Mouse (Mus musculus) left cerebral cortex, postnatal 36 days (tissue): ENCODE data around the gene Ocln. TPM values are rescaled to one million over a fixed set of nuclear protein-coding genes. Genes with fewer than 3 reads are reported as not detected.

Experiments used
- DNase-seq, 2 experiments: peaks; one replicate each; pipeline ENCODE4 v3.0.0; 2021 to 2022; ENCODE audit warnings: low spot score in 2 of 2, mixed read lengths in 1 of 2
- intact Hi-C: fragments of 180-260 bp; cut with DNase I; formaldehyde crosslinking; loops from one replicate; pipeline ENCODE4 v1.15.1; 2025
- total RNA-seq, 2 experiments: library from RNA; stranded (reverse); gene quantifications; 2 replicates each; pipeline ENCODE4 v1.2.3; 2021

Gene Ocln
- total RNA-seq, 2 experiments from 2014 or later: 8.2 to 8.5 TPM

DNA sequence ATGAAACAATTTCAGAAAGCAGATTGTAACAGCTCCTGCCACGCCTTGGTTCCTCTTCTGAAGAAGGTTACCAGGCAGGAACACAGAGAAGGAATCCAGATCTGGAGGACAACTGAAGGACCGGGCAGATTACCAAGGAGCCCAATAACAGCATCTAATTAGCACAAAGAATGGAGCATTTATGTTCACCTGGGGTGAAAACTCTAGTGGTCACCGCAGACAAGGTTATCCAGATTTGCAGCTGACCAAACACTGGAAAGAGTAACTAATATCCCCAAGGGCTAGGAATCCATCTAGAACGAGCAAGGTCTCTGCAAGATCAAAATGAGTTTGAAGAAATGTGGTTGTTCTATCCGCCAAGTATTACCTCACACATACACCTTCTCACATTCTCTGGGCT lies 5.2 kb downstream of the Ocln start:
- intact Hi-C loops: no loop called here
- DNase-seq: no peak

DNA sequence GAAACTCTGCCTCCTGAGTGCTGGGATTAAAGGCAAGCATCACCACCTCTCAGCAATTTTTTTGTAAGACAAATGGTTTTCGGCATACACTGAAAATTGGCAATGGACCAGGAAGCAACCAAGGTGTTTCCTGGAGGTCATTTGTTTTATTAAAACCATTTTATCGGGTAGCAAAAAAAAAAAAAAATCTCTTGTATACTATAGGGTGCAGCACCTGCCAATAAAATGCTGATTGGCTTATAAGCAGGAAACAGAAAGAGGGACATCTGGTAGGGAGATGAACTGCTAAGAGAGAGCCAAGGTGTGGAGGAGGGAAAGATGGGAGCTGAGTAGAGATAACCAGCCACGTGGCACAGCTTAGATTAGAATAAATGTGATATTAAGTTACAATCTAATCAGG lies 7.0 kb downstream of the Ocln start:
- DNase-seq: no peak
- intact Hi-C loops: no loop called here

DNA sequence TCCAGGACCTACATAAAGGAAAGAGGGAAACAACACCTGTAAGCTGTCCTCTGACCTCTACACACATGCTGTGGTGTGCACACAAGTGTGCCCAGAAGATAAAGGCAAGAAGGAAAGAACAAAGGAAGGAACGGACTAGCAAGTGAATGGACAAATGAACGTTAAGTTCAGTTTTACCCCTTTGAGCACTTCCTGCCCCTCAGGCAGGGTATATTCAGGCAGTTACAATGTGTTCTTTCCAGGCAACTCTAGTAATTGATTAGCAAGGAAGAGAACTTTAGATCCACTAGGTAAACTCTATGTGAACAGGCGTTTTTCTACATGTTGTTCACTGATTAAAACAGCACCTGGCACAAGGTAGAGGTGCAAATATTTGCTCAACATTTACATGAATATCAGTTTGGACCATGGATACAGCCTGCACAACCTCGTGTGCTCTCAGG lies 8.3 kb downstream of the Ocln start:
- no peak for DNase-seq
- intact Hi-C loops: no loop called here

DNA sequence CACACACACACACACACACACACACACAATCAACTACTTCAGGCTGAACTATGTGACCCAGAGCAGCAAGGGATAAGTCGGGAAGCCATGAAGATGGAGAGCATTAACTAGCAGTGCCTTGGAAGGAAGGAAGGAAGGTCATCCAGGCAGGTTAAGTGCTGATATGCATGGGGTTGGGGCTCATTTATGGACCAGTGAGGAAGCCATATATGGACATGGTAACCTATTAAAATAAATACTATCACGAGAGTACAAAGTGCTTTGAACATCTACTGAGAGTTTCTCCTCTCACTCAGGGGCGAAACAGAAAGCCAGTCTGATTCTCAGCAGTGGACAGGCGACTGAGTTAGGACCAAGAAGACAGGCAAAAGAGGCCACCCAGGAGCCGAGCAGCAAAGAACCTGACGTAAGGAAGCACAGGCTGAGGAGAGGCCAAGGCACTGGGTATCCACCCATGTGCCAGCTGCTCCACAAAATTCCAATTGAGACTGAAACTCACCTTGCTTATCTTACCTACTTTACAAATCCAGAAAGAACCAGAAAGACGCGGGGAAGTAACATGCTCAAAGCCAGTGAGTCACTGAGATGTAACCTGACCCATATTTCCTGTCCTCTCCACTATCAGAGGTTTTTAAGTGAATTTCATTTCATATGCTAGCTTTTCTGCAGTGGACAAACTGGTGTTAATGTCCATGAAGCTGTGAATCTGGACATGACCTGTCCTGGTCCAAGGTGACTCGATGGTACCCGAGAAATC lies 9.3 kb downstream of the Ocln start:
- no peak for DNase-seq
- intact Hi-C loops: no loop called here

DNA sequence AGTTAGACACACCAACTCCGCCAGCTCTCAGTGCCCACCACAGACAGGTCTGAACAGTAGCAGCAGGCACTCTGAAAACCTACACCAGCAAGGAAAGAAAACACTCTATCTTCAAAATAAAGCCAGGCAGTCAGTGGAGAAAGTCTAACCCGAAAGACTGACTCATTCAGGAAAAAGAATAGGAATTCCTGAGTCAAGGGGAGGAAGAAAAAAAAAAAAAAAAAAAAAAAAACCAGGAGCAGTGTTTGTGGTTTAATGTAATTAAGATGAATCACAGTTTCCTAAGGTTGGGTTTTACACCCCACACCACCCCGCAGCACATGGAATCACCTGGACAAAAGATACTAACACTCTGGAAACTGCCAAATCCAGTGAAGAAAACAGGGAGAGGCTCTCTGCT lies 16.4 kb downstream of the Ocln start:
- intact Hi-C loops: no loop called here
- DNase-seq: no peak

DNA sequence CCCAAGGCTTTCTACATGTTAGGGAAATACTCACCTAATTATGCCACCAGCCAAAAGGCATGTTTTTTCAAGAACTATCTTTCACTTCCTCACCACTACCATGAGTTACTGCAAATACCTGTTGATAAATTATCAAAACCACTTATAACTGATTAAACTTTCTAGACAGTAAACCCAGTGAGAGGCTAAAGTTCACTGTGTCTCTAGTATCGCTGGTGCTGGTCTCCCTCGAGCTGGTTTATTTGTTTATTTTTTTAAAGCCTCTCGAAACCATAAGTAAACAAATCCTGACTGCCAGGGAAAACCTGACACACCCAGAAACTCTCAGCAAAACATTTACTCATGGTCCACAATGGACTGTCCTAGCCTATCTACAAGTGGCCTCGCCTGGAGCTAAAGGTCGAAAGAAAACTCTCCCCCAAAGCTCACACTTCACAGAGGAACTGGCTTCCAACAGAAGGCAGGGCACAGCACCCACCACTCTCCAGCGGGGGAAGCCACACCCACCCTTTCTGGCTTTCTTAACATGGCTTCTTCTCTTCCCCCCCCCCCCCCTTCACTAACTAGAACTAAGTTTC lies 19.6 kb downstream of the Ocln start:
- no peak for DNase-seq
- intact Hi-C loops: no loop called here

DNA sequence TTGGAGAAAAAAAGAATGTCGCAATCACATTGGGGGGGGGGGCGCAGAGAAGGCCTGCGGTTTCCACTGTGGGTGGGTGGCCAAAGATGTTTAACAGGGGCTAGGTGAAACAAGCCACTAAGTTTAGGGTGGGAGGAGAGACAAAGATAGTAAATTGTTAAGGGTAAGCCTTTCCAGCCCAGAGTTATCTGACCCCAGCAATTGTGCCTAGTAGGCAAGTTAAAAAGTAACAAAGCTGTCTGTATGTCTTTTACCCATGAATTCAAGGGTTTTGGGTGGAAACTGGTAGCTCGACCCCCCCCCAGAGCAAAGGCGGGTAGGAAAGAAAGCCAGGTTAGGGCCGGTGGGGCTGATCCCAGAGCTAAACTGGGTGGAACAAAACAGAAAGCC lies 25.9 kb downstream of the Ocln start:
- intact Hi-C loops: no loop called here
- DNase-seq: no peak

DNA sequence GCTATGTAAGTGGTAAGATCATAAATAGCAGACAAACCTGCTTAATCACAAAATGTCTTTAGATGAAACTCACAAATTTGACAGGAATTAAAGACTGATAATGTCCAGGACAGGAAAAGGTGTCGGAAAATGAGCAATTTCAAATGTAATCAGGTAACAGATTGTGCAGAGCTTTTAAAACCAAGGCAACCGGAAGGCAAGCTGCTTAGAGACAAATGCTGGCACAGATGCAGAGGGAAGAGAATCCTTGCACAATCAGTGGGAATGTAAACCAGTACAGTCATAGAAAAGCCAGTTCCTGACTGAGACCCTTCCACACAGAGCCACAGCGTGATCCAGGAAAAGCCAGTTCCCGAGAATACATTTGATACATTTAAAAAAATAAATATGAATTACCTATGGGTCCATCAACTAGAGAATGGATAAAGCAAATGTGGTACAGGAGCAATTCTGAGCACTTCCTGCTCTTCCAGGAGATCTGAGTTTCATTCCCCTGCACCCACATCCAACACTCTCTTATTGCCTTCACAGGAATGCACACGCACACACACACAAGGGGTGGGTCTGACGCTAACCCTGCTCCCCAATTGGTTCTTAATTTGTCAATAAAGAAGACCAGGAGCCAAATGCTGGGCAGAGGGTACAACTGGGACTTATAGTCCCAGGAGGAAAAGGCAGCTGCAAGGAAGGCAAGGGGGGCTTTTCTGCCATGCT lies 26.4 kb downstream of the Ocln start:
- intact Hi-C loops: no loop called here

DNA sequence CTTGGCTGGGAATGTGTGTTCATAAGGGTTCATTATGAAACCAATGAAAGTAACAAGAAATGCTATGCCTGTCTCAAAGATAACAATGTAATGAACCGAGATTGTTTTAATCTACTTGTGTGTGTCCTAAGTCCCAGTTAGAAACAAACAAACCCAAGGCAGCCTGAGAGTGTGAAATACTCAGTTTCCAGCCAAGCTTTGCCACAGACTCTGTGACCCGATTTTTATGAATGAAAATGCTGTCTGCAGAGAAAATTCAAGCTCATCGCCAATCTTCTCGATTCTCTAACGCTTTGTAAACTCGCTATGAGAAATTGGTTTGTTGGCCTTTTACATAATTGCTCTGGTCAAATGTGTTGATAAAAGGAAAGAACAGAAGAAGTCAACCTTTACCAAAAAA lies 27.6 kb downstream of the Ocln start:
- intact Hi-C loops: no loop called here
- DNase-seq: no peak

More for the DNA sequence above, 26.4 kb downstream of the Ocln start:
- peak in 1 of 2 experiments; percentile 8 for DNase-seq

DNA sequence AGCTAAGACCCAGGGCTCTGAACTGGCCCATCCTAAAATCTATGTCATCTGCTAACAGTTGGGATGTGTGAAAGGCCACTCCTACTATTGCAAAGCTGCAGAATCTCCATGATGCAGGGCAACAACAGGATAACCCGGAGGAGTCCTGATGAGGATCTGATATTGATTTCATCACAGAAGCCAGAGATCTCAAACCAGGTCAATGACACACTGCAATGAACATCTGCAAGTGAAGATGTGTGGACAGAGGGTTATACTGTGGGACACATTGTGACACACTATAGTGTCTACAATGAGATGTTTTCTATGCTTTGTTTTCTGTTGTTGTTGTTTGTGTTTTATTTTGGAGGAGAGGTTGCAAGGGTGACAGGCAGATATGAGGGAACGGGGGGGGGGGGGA lies 28.8 kb downstream of the Ocln start:
- intact Hi-C loops: no loop called here
- DNase-seq: no peak

DNA sequence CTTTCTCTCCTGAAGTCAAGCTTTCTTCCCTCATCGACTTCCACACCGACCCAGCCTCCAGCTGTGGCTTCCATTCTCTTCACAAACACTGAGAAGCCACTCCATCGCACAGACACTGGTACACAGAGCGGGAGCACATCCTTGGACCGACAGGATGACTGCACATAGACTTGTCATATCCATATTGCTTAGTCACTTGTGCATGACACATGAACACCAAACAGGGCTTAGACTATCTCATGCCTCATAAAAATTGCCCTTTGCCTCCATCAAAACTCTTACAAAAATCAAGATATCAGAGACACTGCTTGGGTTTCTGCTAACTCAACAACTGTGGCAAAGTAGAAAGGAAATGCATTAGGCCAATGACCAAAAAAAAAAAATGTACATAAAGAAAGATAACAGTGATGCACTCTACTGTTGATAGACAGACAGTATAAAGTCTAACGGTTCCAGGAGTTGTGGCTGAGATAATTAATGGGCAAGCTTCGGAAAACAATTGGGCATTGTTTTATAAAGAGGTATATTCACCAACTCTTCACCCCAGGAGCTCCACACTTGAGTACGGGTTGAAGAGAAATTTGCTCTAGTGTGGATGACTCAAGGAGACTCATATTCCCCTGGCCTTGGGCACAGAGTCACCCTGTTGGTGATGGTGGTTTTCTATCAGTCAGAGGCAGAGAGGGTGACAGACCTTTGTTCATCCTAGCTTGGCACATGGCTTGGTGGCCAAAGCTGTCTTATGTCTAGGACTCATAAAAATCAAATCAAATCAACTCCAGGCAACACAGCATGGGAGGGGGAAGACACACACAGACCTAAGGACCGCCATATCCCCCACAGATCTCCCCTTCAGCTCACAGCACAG lies 30.6 kb downstream of the Ocln start:
- no peak for DNase-seq
- intact Hi-C loops: no loop called here

DNA sequence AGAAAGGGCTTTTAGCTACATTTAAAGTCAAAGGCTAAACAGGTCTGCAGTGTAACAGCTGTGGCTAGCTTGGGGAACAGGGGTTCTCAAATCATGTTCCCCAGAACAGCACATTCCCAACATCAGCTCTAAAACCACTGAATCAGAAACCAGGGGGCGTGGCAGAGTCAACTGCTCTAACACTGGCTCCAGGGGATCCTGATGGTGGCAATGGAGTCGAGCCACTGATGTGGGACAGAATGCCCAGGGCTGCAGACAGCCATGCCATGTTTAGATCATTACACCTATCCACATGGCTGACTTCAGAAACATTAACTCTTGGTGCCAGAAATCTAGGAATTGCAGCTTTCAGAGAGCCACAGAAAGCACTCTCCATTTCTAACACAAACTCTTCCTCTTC lies 33.4 kb downstream of the Ocln start:
- DNase-seq: no peak
- intact Hi-C loops: no loop called here

DNA sequence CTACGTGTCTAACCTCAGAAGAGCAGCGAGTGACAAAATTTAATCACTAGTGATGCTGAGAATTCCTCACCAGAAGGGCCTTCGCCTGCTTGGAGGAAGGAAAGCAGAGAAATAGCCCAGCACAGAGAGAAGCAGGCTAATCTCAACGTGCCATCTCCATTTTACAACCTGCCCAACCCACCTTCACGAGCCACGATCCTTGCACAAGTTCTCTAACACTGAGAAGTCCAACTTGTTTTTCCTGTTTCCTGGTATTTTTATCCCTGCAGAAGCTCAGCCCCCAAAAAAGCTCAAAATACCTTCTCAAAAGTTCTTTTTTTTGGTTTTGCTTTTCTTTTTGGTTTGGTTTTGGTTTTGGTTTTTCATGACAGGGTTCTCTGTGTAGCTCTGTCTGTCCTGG lies 34.3 kb downstream of the Ocln start:
- DNase-seq: no peak
- intact Hi-C loops: no loop called here

DNA sequence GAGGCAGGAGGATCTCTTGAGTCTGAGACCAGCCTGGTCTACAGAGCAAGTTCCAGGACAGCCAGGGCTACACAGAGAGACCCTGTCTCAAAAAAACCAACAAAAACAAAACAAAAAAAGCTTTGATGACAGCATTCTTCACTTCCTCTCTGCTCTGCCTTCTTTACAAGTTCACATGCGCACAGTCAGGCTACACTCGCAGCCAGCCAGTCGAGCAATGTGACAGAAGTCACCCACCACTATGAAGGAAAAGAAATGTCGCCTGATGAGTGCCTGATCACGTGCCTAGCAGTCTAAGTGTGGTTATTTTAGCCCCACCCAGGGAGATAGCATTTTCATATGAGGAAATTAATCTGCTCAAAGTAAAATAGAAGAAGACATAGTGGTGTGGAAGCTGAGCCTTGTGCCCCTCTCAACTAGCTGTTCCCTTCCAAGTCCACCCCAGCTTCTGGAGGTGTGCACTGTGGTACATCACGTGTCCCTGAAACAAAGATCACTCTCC lies 34.8 kb downstream of the Ocln start:
- no peak for DNase-seq
- intact Hi-C loops: no loop called here

DNA sequence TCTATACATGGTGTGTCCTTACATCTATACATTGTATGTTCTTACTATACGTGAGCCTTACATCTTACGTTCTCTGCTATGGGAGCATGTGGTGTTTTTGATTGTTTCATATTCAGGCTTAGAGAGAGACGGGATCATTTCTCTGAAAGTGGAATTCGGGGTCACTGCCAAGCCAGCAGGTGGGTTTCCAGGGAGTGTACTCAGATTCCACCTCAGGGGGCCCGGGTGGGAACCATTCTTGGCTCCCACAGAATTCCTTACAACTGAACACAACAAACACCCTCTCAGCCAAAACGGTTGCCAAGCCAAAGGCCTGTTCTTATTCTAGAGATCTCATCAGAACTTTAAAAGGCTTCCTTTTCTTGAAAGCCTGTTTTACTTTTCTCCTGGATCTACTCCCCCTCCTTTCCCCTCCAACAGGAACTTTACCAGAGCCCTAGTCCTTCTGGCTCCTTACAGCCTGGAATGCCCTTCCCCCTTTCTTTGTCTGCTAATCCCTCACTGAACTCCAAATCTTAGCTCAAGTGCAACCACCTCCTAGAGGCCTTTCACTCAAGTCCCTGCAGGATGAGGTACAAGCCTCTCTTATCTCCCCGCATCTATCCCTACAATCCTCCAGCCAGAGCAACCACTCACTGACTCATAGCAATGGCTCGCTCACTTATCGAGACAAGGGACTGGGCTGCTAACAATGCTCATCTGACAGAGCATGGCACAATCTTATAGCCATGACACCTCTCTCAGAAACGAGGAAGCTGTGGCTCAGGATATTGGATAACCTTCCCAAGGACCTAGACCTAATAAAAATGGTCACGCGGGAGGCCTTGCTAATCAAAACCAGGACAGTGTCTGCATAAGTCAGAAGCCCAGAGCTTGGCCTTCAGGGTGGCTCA lies 36.1 kb downstream of the Ocln start:
- intact Hi-C loops: no loop called here
- DNase-seq: no peak

DNA sequence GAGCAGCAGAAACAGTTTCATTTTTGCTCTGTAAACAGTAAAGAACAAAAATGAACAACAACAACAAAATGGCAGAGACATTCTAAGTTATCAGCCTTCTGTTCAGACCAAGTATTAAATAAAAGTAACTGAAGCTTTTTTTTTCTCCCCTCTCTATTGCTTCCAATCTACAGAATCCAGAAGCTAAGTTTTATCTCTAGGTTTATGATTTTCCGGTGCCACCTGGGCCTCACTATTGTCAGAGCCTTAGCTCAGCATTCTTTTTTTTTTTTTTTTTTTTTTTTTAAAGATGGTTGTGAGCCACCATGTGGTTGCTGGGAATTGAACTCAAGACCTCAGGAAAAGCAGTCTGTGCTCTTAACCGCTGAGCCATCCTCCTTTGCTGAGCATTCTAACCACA lies 39.7 kb downstream of the Ocln start:
- intact Hi-C loops: no loop called here

DNA sequence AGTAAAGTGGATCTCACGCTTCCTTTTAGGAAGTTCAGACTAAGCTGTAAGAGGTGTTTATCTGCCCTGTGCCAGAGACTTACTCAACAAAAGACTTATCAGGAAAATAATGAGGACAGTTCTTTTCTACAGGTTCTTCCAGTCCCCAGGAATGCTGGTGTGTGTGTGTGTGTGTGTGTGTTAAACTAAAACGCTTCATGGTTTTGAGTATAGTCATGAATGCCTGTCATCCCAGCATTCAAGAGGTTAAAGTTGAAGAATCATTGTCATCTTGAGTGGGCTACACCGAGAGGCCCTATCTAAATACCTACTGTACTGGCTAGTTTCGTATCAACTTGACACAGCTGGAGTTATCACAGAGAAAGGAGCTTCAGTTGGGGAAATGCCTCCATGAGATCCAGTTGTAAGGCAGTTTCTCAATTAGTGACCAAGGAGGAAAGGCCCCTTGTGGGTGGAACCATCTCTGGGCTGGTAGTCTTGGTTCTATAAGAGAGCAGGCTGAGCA lies 40.6 kb downstream of the Ocln start:
- DNase-seq: no peak
- intact Hi-C loops: no loop called here

More for the DNA sequence above, 39.7 kb downstream of the Ocln start:
- no peak for DNase-seq

DNA sequence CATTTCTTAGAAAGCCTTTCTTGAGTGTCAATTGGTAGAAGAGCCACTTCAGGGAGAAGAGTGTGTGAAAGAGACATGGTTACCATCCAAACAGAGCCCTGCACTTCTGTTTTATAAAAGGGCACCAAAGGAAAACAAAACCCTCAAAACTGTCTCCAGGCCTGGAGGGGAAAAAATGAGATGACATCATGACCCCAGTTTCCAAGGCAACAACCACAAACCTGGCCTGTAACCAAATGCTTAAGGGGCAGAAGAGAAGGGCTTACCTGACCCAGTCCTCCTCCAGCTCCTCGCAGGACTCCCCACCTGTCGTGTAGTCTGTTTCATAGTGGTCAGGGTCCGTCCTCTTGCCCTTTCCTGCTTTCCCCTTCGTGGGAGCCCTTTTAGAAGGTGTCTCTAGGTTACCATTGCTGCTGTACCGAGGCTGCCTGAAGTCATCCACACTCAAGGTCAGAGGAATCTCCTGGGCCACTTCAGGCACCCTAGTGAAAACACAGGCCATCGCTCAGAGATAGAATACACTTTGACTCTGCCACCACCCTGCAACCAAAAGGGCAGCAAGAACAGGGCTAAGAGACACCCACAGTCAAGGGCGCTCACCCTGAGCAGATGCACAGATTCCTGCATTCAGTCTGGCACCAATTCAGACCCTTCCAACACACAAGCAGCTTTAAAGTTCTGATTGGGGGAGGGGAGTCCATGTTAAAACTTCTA lies 41.2 kb downstream of the Ocln start:
- intact Hi-C loops: no loop called here

More for the DNA sequence above, 41.2 kb downstream of the Ocln start:
- no peak for DNase-seq
